27 mouse cellular contexts compared by ENCODE assay signal in the genomic region with DNA sequence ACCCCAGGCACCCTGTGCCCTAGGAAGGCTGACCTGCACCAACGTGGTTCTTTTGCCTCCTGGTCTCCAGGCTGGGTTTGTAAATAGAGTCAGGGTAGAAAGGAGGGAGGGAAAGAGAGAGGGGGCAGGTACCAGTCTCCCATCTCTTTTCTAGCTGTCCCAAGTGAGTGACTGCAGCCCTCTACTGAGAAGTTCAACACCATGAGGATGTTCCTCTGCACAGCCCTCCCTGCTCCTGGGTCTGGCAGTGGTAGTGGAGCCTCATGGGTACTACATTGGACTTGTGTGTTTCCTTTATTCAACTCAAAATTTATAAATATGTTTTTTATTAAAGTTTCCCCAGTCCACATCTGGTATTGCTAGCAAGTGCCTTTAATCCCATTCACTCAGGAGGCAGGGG.
"Had no signal": no experiment of that assay in that cellular context is flagged by ENCODE, and none has a peak within 500 bp of the region (broad histone marks: within the 10 kb centered on the region; RNA-seq: fewer than 3 reads in every experiment).

No protein-coding gene starts in this region.

- H3K4me3 ChIP-seq: gastrocnemius, adult 2 months; heart, embryonic 13.5 days; heart, embryonic 15.5 days; hindbrain, embryonic 10.5 days; hindbrain, embryonic 12.5 days; intestine, embryonic 15.5 days; kidney, embryonic 15.5 days; limb, embryonic 13.5 days; limb, embryonic 15.5 days; liver, embryonic 12.5 days had no signal

- ATAC-seq: hindbrain, postnatal 0 days; intestine, embryonic 15.5 days; liver, embryonic 12.5 days had no signal

- H3K36me3 ChIP-seq: heart, embryonic 13.5 days; heart, embryonic 15.5 days; hindbrain, embryonic 10.5 days; hindbrain, embryonic 12.5 days; intestine, embryonic 15.5 days; kidney, embryonic 15.5 days; limb, embryonic 13.5 days; limb, embryonic 15.5 days; liver, embryonic 12.5 days had no signal

- H3K9me3 ChIP-seq: heart, embryonic 15.5 days; hindbrain, embryonic 10.5 days; hindbrain, embryonic 12.5 days; intestine, embryonic 15.5 days; kidney, embryonic 15.5 days; limb, embryonic 13.5 days; limb, embryonic 15.5 days; liver, embryonic 12.5 days had no signal

- H3K9ac ChIP-seq: heart, embryonic 13.5 days; heart, embryonic 15.5 days; hindbrain, embryonic 12.5 days; hindbrain, embryonic 14.5 days; intestine, embryonic 15.5 days; kidney, embryonic 15.5 days; limb, embryonic 13.5 days; limb, embryonic 15.5 days; liver, embryonic 12.5 days; liver, embryonic 14.5 days had no signal

- H3K27me3 ChIP-seq: heart, embryonic 13.5 days; heart, embryonic 15.5 days; hindbrain, embryonic 12.5 days; intestine, embryonic 15.5 days; kidney, embryonic 15.5 days; limb, embryonic 13.5 days; limb, embryonic 15.5 days; liver, embryonic 12.5 days had no signal

- H3K4me1 ChIP-seq: heart, embryonic 13.5 days; hindbrain, embryonic 10.5 days; hindbrain, embryonic 12.5 days; intestine, embryonic 15.5 days; kidney, embryonic 15.5 days; limb, embryonic 15.5 days; liver, embryonic 12.5 days had no signal

- H3K4me2 ChIP-seq: heart, embryonic 11.5 days; heart, embryonic 13.5 days; heart, embryonic 15.5 days; hindbrain, embryonic 12.5 days; hindbrain, embryonic 14.5 days; intestine, embryonic 15.5 days; kidney, embryonic 15.5 days; limb, embryonic 13.5 days; limb, embryonic 15.5 days; liver, embryonic 12.5 days had no signal

- DNase-seq: gastrocnemius, adult 2 months; gastrocnemius, postnatal 10 days; gastrocnemius, postnatal 25 days; heart, postnatal 14 days; heart, postnatal 36 days; kidney, adult 11 months; kidney, adult 2 months; kidney, adult 9 months; kidney, postnatal 14 days; kidney, postnatal 36 days; layer of hippocampus, adult 9-11 months; layer of hippocampus, postnatal 36 days; left cerebral cortex, postnatal 4 days had no signal

- H3K27ac ChIP-seq: gastrocnemius, adult 2 months; heart, embryonic 13.5 days; heart, embryonic 15.5 days; hindbrain, embryonic 10.5 days; hindbrain, embryonic 12.5 days; hindbrain, embryonic 14.5 days; hindbrain, postnatal 0 days; intestine, embryonic 15.5 days; kidney, embryonic 15.5 days; kidney, postnatal 0 days; limb, embryonic 13.5 days; limb, embryonic 15.5 days; liver, embryonic 12.5 days; liver, embryonic 14.5 days had no signal
